Mouse (Mus musculus): Measurements from ENCODE around the gene Gskip. TPM values are rescaled to one million over a fixed set of nuclear protein-coding genes. Genes with fewer than 3 reads are reported as not detected.

The Gskip gene
- polyA plus RNA-seq, 1 experiment from 2014 or later = 36.7 TPM

DNA sequence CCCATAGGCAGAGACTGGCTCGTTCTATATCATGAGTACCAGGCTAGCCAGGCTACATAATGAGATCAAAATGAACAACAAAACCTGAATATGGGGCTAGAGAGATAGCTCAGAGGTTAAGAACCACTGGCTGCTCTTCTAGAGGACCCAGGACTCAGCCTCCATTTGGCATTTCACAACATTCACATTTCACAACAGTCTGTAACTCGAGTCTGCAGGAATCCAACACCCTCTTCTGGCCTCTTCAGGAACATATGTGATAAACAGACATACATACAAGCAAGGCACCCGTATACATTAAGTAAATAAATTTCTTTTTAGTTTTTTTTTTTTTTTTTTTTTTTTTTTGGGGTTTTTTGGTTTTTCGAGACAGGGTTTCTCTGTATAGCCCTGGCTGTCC, 3.9 kb downstream of the Gskip start:
- no peaks in the 10 kb centered on the region for H3K9me3 ChIP-seq
- no peak for ATAC-seq (ENCODE audit: insufficient number of reproducible peaks, insufficient read depth, low FRiP score, low TSS enrichment, low read depth)
- H3K4me1 ChIP-seq = peaks cover 14% of the 10 kb centered on the region
- peaks cover 35% of the 10 kb centered on the region for H3K36me3 ChIP-seq
- no peak overlapping the region for H3K4me3 ChIP-seq
- H3K27ac ChIP-seq = no peak overlapping the region
- 81% methylated on average over 4 of the region's 4 CpGs for WGBS
- no peak overlapping the region for H3K4me2 ChIP-seq
- no peak overlapping the region for H3K9ac ChIP-seq
- no peaks in the 10 kb centered on the region for H3K27me3 ChIP-seq

DNA sequence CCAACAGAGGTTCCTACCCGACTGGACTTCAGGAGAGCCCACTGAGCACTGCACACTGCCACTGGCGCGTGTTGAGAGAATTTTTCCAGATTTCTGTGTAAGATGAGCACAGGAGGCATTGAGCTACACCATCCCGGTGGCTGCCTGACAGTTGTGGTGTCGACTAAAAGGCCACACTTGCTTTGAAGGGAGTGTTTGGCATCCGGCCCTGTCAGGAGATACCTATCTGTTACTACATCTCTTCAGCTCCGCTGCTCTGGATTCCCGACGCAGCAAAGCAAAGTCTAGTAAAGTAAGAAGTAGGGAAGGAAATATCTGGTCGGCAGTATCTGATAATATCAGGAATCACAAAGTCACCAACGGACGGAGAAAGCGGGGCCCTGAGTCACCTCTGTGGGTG, 4.8 kb downstream of the Gskip start:
- peaks cover 42% of the 10 kb centered on the region for H3K36me3 ChIP-seq
- H3K27ac ChIP-seq = no peak overlapping the region
- peaks cover 11% of the 10 kb centered on the region for H3K4me1 ChIP-seq
- ATAC-seq (ENCODE audit: insufficient number of reproducible peaks, insufficient read depth, low FRiP score, low TSS enrichment, low read depth) = no peak
- H3K27me3 ChIP-seq = no peaks in the 10 kb centered on the region
- H3K4me2 ChIP-seq = no peak overlapping the region
- no peak overlapping the region for H3K9ac ChIP-seq
- H3K9me3 ChIP-seq = no peaks in the 10 kb centered on the region
- H3K4me3 ChIP-seq = no peak overlapping the region
- 91% methylated on average over 13 of the region's 13 CpGs for WGBS

DNA sequence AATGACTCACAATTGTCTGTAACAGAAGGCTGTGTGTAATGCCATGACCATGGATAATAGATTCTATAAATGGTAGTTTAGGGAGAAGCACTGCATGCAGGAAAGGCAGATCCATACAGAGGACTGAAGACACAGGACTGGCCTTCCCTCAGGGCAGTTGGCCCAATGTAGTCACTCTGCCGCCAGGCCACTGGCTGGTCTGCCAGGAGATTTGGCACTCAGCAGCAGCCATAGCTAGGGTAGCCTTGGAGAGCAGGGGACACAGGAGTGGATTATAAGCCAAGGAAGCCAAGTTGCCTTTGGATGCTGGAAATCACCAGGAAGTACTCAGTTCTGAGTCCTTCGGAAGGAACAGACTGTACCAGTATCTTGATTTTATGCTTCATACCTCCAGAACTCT, 9.4 kb downstream of the Gskip start:
- H3K27ac ChIP-seq = no peak overlapping the region
- 90% methylated on average over 2 of the region's 2 CpGs for WGBS
- no peaks in the 10 kb centered on the region for H3K27me3 ChIP-seq

DNA sequence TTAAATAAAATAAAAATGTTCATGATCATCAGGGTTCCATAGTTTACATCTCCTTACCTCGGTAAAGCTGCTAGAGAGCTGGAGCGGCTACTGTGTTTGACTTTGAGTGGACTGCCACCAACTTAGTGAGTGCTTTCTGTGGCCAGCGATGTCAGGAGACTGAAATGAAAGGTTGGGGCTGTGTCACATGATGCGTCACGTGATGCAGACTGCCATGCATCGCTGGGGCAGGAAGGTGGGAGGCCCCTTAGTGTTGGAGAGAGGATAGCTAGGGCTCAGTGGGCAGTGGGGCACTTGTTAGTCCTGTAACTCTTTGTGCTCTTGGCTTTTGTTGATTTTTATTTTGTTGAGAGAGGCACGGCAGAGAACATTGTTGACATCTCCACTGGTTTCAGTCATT, 11.2 kb downstream of the Gskip start:
- H3K4me1 ChIP-seq = no peaks in the 10 kb centered on the region
- no peaks in the 10 kb centered on the region for H3K27me3 ChIP-seq
- H3K4me3 ChIP-seq = no peak overlapping the region
- no peak overlapping the region for H3K9ac ChIP-seq
- WGBS = 83% methylated on average over 7 of the region's 7 CpGs
- no peak for ATAC-seq (ENCODE audit: insufficient number of reproducible peaks, insufficient read depth, low FRiP score, low TSS enrichment, low read depth)
- no peak overlapping the region for H3K4me2 ChIP-seq
- H3K9me3 ChIP-seq = no peaks in the 10 kb centered on the region
- peaks cover 49% of the 10 kb centered on the region for H3K36me3 ChIP-seq
- no peak overlapping the region for H3K27ac ChIP-seq

More for the DNA sequence above, 9.4 kb downstream of the Gskip start:
- Histone ChIP-seq H3K4me2 (no peak overlapping the region), H3K4me3 (no peak overlapping the region), H3K9ac (no peak overlapping the region), H3K9me3 (no peaks in the 10 kb centered on the region), H3K4me1 (no peaks in the 10 kb centered on the region), H3K36me3 (peaks cover 51% of the 10 kb centered on the region)
- no peak for ATAC-seq (ENCODE audit: insufficient number of reproducible peaks, insufficient read depth, low FRiP score, low TSS enrichment, low read depth)

DNA sequence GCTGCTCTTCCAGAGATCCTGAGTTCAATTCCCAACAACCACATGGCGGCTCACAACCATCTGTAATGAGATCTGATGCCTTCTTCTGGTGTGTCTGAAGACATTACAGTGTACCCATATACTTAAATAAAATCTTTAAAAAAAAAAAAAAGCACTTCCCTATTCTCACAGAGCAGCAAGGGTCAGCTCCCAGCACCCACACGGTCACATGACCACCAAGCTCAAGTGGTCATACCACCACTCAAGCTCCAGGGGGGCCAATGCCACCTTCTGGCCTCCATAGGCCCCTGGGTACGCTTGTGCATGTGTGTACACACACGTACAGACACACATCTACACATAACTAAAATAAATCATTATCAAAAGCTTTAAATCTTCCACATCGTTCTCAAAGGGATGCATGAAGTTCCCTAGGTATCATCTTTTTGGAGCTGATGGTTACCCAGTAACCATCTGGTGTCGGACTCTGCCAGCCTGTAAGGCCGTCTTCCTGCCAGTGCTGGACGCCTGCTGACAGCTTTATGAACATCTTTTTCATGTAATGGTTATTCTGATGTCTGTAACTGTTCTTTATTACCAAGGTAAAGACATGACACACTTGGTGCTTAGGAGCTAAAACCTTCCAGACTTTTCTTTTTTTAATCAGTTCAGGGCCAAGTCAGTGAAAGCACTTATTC, 12.6 kb downstream of the Gskip start:
- no peak overlapping the region for H3K4me3 ChIP-seq
- H3K4me1 ChIP-seq = no peaks in the 10 kb centered on the region
- 87% methylated on average over 8 of the region's 8 CpGs for WGBS
- no peak overlapping the region for H3K27ac ChIP-seq
- no peaks in the 10 kb centered on the region for H3K27me3 ChIP-seq
- H3K4me2 ChIP-seq = no peak overlapping the region
- H3K9me3 ChIP-seq = no peaks in the 10 kb centered on the region
- H3K36me3 ChIP-seq = peaks cover 53% of the 10 kb centered on the region
- no peak for ATAC-seq (ENCODE audit: insufficient number of reproducible peaks, insufficient read depth, low FRiP score, low TSS enrichment, low read depth)
- H3K9ac ChIP-seq = no peak overlapping the region

DNA sequence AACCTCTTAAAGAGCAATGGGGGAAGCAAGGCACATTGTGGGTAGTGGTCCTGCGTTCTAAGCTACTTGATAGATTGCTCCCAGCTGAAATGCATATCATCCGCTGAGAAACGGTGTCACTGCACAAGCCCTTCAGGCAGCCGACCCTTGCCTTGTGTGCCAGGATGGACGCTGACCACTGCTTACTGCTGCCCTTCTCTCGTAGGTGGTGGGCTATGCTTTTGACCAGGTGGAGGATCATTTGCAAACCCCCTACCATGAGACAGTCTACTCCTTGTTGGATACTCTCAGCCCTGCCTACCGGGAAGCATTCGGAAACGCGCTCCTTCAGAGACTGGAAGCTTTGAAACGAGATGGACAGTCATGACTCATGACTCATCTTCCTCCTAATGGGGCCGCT, 15.8 kb downstream of the Gskip start:
- H3K4me1 ChIP-seq = peaks cover 5% of the 10 kb centered on the region
- H3K4me2 ChIP-seq = no peak overlapping the region
- 90% methylated on average over 12 of the region's 12 CpGs for WGBS
- H3K36me3 ChIP-seq = peaks cover 38% of the 10 kb centered on the region
- ATAC-seq (ENCODE audit: insufficient number of reproducible peaks, insufficient read depth, low FRiP score, low TSS enrichment, low read depth) = no peak
- H3K9me3 ChIP-seq = no peaks in the 10 kb centered on the region
- no peak overlapping the region for H3K27ac ChIP-seq
- H3K4me3 ChIP-seq = no peak overlapping the region
- H3K27me3 ChIP-seq = no peaks in the 10 kb centered on the region
- H3K9ac ChIP-seq = no peak overlapping the region

DNA sequence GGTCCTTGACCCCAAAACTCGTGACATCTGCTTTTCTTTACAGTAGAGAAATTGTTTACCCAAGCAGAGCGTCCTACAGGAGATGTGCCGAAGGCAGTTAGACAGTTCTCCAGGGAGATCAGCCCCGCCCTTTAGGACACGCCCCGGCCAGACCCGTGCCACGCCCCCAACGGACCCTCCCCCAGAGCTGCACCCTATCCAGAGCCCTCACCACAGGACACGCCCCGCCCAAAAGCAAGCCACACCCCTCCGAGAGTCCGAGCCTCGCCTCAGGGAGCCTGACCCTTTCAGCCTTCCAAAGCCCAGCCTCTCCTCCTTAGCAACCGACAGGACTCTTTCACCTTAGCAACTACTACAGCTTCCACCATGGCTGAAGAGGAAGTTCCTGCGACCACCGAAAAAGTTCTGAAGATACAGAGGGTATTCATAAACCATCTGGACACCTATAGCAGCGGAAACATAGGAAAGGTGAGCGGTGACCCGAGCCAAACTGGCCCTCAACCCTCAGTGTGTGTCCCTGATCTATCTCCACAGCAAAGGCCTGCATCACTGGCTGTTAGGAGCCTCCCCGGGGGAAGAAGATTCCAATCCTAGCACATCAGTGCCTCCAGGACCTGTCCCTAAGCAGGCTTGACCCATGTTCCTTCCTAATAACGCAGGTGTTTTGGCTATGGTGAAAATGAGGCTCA, 21.3 kb downstream of the Gskip start, which contains the start of gene Ak7:
Gene Ak7 (plus strand): TSS at position 178 of the 689 bp plus-strand sequence.
- Histone ChIP-seq H3K9me3 (no peaks in the 10 kb centered on the region), H3K36me3 (peaks cover 12% of the 10 kb centered on the region), H3K27ac (no peak within 1 kb of the TSS), H3K4me1 (peaks cover 10% of the 10 kb centered on the region), H3K27me3 (no peaks in the 10 kb centered on the region), H3K4me2 (peak within 1 kb of the TSS; percentile 51), H3K4me3 (peak within 1 kb of the TSS; percentile 23), H3K9ac (no peak within 1 kb of the TSS)
- peak; percentile 56; the same call in 1 of the 2 replicates for ATAC-seq (ENCODE audit: insufficient number of reproducible peaks, insufficient read depth, low FRiP score, low TSS enrichment, low read depth)
- 10% methylated on average over 22 of the region's 22 CpGs for WGBS

DNA sequence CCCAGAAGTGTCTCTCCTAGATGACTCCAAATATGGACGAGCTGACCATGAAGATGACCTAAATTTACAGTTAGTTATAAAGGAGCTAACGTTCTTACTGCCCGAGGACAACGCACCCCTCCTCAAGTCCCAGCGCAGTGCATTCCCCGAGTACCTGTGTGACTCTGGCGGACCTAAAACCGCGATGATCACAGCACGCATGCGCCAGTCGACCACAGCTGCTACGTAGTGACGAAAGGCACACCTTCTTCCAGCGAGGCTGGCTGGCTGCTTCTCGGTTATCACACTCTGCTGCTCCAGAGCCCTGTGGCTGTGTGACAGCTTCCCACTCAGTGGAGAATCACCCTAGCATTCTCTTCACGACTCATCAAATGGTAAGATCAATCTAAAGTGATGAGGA, 34.0 kb downstream of the Gskip start:
- H3K4me3 ChIP-seq = no peak overlapping the region
- WGBS = 67% methylated on average over 17 of the region's 17 CpGs
- no peak overlapping the region for H3K9ac ChIP-seq
- no peaks in the 10 kb centered on the region for H3K36me3 ChIP-seq
- peak overlapping the region; percentile 33 for H3K4me2 ChIP-seq
- H3K27ac ChIP-seq = no peak overlapping the region
- no peaks in the 10 kb centered on the region for H3K4me1 ChIP-seq
- no peaks in the 10 kb centered on the region for H3K9me3 ChIP-seq
- no peak for ATAC-seq (ENCODE audit: insufficient number of reproducible peaks, insufficient read depth, low FRiP score, low TSS enrichment, low read depth)
- H3K27me3 ChIP-seq = no peaks in the 10 kb centered on the region

DNA sequence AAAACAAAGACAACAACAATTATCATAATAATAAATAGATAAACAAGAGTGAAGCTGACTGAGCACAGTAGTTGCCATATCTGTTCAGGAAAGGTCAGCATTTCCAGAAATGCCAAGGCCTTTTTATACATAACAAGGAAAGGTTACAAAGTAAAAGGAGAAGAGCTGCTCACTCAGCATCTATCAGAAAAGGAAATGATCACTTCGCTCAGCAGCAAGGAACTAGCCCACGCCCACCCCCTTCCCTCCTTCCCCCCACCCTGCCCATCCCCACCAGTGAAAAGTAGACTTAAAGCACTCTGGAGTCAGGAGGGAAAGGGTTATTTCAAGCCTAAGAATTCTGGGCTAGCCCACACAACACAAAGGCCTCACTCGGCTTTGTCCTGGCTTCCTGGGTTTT, 35.6 kb downstream of the Gskip start:
- no peak overlapping the region for H3K27ac ChIP-seq

DNA sequence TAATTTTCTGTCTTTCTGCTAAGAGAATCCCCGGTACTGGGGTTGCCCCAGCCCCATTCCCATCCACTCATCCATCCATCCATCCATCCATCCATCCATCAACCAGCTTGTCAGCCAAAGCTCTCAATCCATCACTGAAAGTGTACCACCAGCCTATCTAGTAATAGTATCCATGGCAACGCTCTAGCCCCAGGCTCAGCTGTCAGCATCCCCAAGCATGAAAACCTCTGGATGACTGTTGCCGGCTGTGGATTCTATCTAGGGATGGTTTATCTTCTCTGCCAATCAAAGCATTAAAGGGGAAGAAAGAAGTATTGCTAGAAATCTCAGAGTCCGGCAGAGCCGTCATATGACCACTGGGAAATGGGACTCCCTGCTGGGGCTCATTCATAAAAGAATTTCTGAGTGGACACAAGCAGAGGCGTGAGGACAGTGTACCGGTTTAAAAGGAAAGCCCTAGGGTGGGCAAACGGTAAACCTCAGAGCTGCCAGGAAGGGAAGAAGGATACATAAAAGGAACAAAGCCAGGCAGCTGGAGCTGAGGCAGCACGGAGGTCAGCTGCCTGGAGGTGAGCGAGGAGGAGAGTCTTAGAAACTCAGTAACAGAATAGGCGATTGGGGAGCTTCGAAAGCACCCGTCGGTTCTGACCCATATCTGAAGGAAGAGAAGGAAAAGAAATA, 37.0 kb downstream of the Gskip start:
- H3K4me2 ChIP-seq = no peak overlapping the region
- WGBS = 66% methylated on average over 14 of the region's 14 CpGs
- H3K9ac ChIP-seq = no peak overlapping the region
- no peak overlapping the region for H3K4me3 ChIP-seq
- ATAC-seq (ENCODE audit: insufficient number of reproducible peaks, insufficient read depth, low FRiP score, low TSS enrichment, low read depth) = no peak
- H3K4me1 ChIP-seq = no peaks in the 10 kb centered on the region
- no peaks in the 10 kb centered on the region for H3K27me3 ChIP-seq
- H3K36me3 ChIP-seq = no peaks in the 10 kb centered on the region
- no peak overlapping the region for H3K27ac ChIP-seq
- H3K9me3 ChIP-seq = no peaks in the 10 kb centered on the region

More for the DNA sequence above, 35.6 kb downstream of the Gskip start:
- Histone ChIP-seq H3K4me2 (no peak overlapping the region), H3K4me3 (no peak overlapping the region), H3K9ac (no peak overlapping the region), H3K27me3 (no peaks in the 10 kb centered on the region), H3K9me3 (no peaks in the 10 kb centered on the region), H3K36me3 (no peaks in the 10 kb centered on the region), H3K4me1 (no peaks in the 10 kb centered on the region)
- ATAC-seq (ENCODE audit: insufficient number of reproducible peaks, insufficient read depth, low FRiP score, low TSS enrichment, low read depth) = no peak
- 73% methylated on average over 3 of the region's 3 CpGs for WGBS

DNA sequence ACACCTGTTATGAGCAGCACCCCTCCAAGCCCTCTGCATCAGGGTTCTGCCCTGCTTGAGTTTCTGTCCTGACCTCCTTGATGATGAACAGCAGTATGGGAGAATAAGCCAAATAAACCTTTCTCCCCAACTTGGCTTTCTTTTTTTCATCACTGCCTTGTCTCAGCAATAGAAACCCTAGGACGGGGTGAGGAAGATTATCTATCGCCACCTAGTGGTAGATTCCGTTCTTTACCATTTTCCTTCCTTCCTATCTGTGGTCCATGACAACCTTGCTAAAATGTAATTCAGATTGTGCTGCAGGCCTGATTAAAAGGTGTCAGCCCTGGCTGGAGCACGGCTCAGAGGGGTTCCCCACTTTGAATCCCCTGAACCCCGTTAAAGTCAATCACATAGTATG, 38.0 kb downstream of the Gskip start:
- H3K27ac ChIP-seq = no peak overlapping the region
- H3K9me3 ChIP-seq = no peaks in the 10 kb centered on the region
- no peak overlapping the region for H3K4me2 ChIP-seq
- ATAC-seq (ENCODE audit: insufficient number of reproducible peaks, insufficient read depth, low FRiP score, low TSS enrichment, low read depth) = no peak
- no peak overlapping the region for H3K4me3 ChIP-seq
- no peaks in the 10 kb centered on the region for H3K36me3 ChIP-seq
- WGBS = 3% methylated on average over 5 of the region's 5 CpGs
- no peaks in the 10 kb centered on the region for H3K4me1 ChIP-seq
- H3K9ac ChIP-seq = no peak overlapping the region
- no peaks in the 10 kb centered on the region for H3K27me3 ChIP-seq

DNA sequence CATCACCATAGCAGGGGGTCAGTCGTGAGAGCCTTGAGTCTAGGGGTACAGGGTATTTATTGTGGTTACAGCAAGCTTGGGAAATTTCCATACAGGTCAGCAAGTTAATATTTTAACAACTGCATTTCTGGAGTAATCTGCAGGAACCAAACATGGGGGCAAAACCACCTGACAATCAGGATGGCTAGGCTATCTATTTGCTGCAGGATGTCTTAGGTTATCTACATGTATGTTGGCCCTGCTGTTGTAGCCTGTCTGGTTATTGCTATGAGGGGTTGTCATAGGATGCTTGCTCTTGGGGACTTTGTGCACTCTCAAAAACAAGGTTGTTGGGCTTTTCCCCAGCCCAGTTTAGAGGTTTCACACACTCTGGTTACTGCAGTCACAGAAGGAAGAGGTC, 40.0 kb downstream of the Gskip start:
- Histone ChIP-seq H3K9ac (no peak overlapping the region), H3K36me3 (no peaks in the 10 kb centered on the region), H3K4me2 (no peak overlapping the region), H3K9me3 (no peaks in the 10 kb centered on the region), H3K4me3 (no peak overlapping the region), H3K4me1 (no peaks in the 10 kb centered on the region), H3K27ac (no peak overlapping the region), H3K27me3 (no peaks in the 10 kb centered on the region)
- WGBS = 45% methylated on average over 1 of the region's 1 CpGs
- ATAC-seq (ENCODE audit: insufficient number of reproducible peaks, insufficient read depth, low FRiP score, low TSS enrichment, low read depth) = no peak
